In genomic region chr13:116898395-116898794, GRCm38 (mm10) we compare ENCODE assay signal across 26 mouse cellular contexts.
"Had no signal": no experiment of that assay in that cellular context is flagged by ENCODE, and none has a peak within 500 bp of the region (broad histone marks: within the 10 kb centered on the region; RNA-seq: fewer than 3 reads in every experiment).

No protein-coding gene starts in this region.

- DNase-seq: gastrocnemius, postnatal 14 days; gastrocnemius, postnatal 36 days; heart, adult 11 months; heart, postnatal 14 days; heart, postnatal 36 days; kidney, adult 11 months; kidney, adult 2 months; kidney, adult 9 months; kidney, postnatal 14 days; kidney, postnatal 36 days; layer of hippocampus, adult 9-11 months; layer of hippocampus, postnatal 36 days; left cerebral cortex, postnatal 4 days had no signal

- H3K4me1 ChIP-seq: heart, embryonic 13.5 days; heart, embryonic 15.5 days; hindbrain, embryonic 13.5 days; hindbrain, embryonic 15.5 days; limb, embryonic 13.5 days; limb, embryonic 15.5 days; liver, embryonic 12.5 days had no signal

- H3K4me2 ChIP-seq: heart, embryonic 11.5 days; heart, embryonic 13.5 days; heart, embryonic 15.5 days; hindbrain, embryonic 13.5 days; hindbrain, embryonic 15.5 days; kidney, embryonic 15.5 days; limb, embryonic 13.5 days; limb, embryonic 15.5 days; liver, embryonic 12.5 days had no signal

- H3K27me3 ChIP-seq: heart, embryonic 13.5 days; heart, embryonic 15.5 days; hindbrain, embryonic 13.5 days; hindbrain, embryonic 15.5 days; kidney, embryonic 15.5 days; limb, embryonic 13.5 days; limb, embryonic 15.5 days; liver, embryonic 12.5 days had no signal

- H3K9ac ChIP-seq: heart, embryonic 13.5 days; heart, embryonic 15.5 days; hindbrain, embryonic 13.5 days; hindbrain, embryonic 15.5 days; kidney, embryonic 15.5 days; limb, embryonic 13.5 days; limb, embryonic 15.5 days; liver, embryonic 12.5 days; liver, embryonic 14.5 days had no signal

- H3K9me3 ChIP-seq: heart, embryonic 13.5 days; heart, embryonic 15.5 days; hindbrain, embryonic 13.5 days; hindbrain, embryonic 15.5 days; kidney, embryonic 15.5 days; limb, embryonic 13.5 days; limb, embryonic 15.5 days; liver, embryonic 12.5 days had no signal

- H3K27ac ChIP-seq: heart, embryonic 13.5 days; heart, embryonic 15.5 days; hindbrain, embryonic 13.5 days; hindbrain, embryonic 15.5 days; hindbrain, postnatal 0 days; kidney, embryonic 15.5 days; kidney, postnatal 0 days; limb, embryonic 13.5 days; limb, embryonic 15.5 days; liver, embryonic 12.5 days; liver, embryonic 14.5 days had no signal

- H3K4me3 ChIP-seq: heart, embryonic 13.5 days; heart, embryonic 15.5 days; hindbrain, embryonic 13.5 days; hindbrain, embryonic 15.5 days; kidney, embryonic 15.5 days; limb, embryonic 13.5 days; limb, embryonic 15.5 days; liver, embryonic 12.5 days had no signal

- H3K36me3 ChIP-seq: liver, embryonic 12.5 days had no signal

- ATAC-seq: hindbrain, postnatal 0 days; intestine, embryonic 16.5 days; liver, embryonic 12.5 days had no signal
